ENCODE assay signal across 14 mouse cellular contexts in genomic region chr13:77396981-77397380, GRCm38 (mm10).
A peak's percentile ranks its signal among the peaks of the same experiment; 100 is the strongest.
DNase-seq lines count a peak whose midpoint lies in the region; ATAC-seq lines count a peak whose summit lies in the region.
"Had no signal": no experiment of that assay in that cellular context is flagged by ENCODE, and none has a peak within 500 bp of the region (broad histone marks: within the 10 kb centered on the region; RNA-seq: fewer than 3 reads in every experiment).

No protein-coding gene starts in this region.

- WGBS in forebrain, embryonic 14.5 days = 16% methylated on average over 5 of the region's 5 CpGs
- WGBS in heart, embryonic 10.5 days = 72% methylated on average over 5 of the region's 5 CpGs

- peak; percentile 82 for ATAC-seq in forebrain, embryonic 14.5 days
- ATAC-seq: inflammation-experienced regulatory T-cells, adult 6 months had no signal

- peak; percentile 33 to 46 for DNase-seq in left cerebral cortex, postnatal 25 days (ENCODE audit: low spot score in 2 of 2)
- DNase-seq in left cerebral cortex, adult 11 months (ENCODE audit: low spot score) = no peak
- DNase-seq in forebrain, embryonic 14.5 days (ENCODE audit: low spot score) = peak; percentile 92
- DNase-seq in layer of hippocampus, adult 9-11 months = peak; percentile 48
- DNase-seq in retina, embryonic 14.5 days (ENCODE audit: low spot score) = peak; percentile 37
- DNase-seq in heart, embryonic 10.5 days (ENCODE audit: low spot score) = no peak
- DNase-seq in adrenal gland, adult 18-20 months (ENCODE audit: low spot score in 2 of 2) = no peak
- no peak for DNase-seq in testis, postnatal 14 days (ENCODE audit: low spot score)
- DNase-seq: cerebellum, postnatal 25 days; kidney, postnatal 25 days; lung, embryonic 14.5 days; thymus, adult 2 months had no signal

- peak overlapping the region; percentile 40 for H3K9ac ChIP-seq in forebrain, embryonic 14.5 days (ENCODE audit: low read length)
- H3K9ac ChIP-seq: embryonic facial prominence, embryonic 13.5 days; lung, embryonic 14.5 days had no signal

- no peaks in the 10 kb centered on the region for H3K9me3 ChIP-seq in forebrain, embryonic 14.5 days (replicated peaks; ENCODE audit: control insufficient read depth, low read length)
- H3K9me3 ChIP-seq in heart, embryonic 10.5 days = no peaks in the 10 kb centered on the region
- H3K9me3 ChIP-seq: embryonic facial prominence, embryonic 13.5 days had no signal

- H3K36me3 ChIP-seq in forebrain, embryonic 14.5 days (ENCODE audit: control insufficient read depth, insufficient read depth, low read length) = no peaks in the 10 kb centered on the region
- H3K36me3 ChIP-seq in heart, embryonic 10.5 days = no peaks in the 10 kb centered on the region
- H3K36me3 ChIP-seq: embryonic facial prominence, embryonic 13.5 days had no signal

- H3K4me2 ChIP-seq in forebrain, embryonic 14.5 days (ENCODE audit: low read length) = peak overlapping the region; percentile 31
- H3K4me2 ChIP-seq: embryonic facial prominence, embryonic 13.5 days; lung, embryonic 14.5 days had no signal

- H3K27me3 ChIP-seq in forebrain, embryonic 14.5 days (replicated peaks; ENCODE audit: control insufficient read depth, insufficient read depth, low read length) = no peaks in the 10 kb centered on the region
- H3K27me3 ChIP-seq in heart, embryonic 10.5 days (ENCODE audit: insufficient read depth, poor library complexity, severe bottlenecking) = no peaks in the 10 kb centered on the region
- H3K27me3 ChIP-seq: embryonic facial prominence, embryonic 13.5 days had no signal

- H3K4me1 ChIP-seq in forebrain, embryonic 14.5 days (ENCODE audit: control insufficient read depth, insufficient read depth, low read length) = peaks cover 9% of the 10 kb centered on the region; the same call in 1 of the 2 replicates
- no peaks in the 10 kb centered on the region for H3K4me1 ChIP-seq in heart, embryonic 10.5 days
- H3K4me1 ChIP-seq: embryonic facial prominence, embryonic 13.5 days had no signal

- H3K4me3 ChIP-seq in forebrain, embryonic 14.5 days (ENCODE audit: low read depth, low read length) = no peak overlapping the region
- no peak overlapping the region for H3K4me3 ChIP-seq in heart, embryonic 10.5 days
- H3K4me3 ChIP-seq: embryonic facial prominence, embryonic 13.5 days had no signal

- peak overlapping the region; percentile 86 for H3K27ac ChIP-seq in forebrain, embryonic 14.5 days (ENCODE audit: low read depth, low read length)
- no peak overlapping the region for H3K27ac ChIP-seq in heart, embryonic 10.5 days
- H3K27ac ChIP-seq: embryonic facial prominence, embryonic 13.5 days had no signal

- intact Hi-C loops in left cerebral cortex, postnatal 25 days (cut with DNase I) = no loop called here

Comparison
In these comparisons a context has a peak if more than half of its experiments do, and no peak if none do; other contexts are left out.
1. DNase-seq: peak in left cerebral cortex, postnatal 25 days (2 of 2), forebrain, embryonic 14.5 days (single experiment), layer of hippocampus, adult 9-11 months (single experiment) and retina, embryonic 14.5 days (single experiment); none in left cerebral cortex, adult 11 months (single experiment), heart, embryonic 10.5 days (single experiment), adrenal gland, adult 18-20 months (0 of 2) and testis, postnatal 14 days (single experiment).